Mouse (Mus musculus): ENCODE measurements around the gene Col4a4. TPM values are rescaled to one million over a fixed set of nuclear protein-coding genes. Genes with fewer than 3 reads are reported as not detected.

The Col4a4 gene
- polyA plus RNA-seq, 1 experiment from 2014 or later, result 0.05 TPM

DNA sequence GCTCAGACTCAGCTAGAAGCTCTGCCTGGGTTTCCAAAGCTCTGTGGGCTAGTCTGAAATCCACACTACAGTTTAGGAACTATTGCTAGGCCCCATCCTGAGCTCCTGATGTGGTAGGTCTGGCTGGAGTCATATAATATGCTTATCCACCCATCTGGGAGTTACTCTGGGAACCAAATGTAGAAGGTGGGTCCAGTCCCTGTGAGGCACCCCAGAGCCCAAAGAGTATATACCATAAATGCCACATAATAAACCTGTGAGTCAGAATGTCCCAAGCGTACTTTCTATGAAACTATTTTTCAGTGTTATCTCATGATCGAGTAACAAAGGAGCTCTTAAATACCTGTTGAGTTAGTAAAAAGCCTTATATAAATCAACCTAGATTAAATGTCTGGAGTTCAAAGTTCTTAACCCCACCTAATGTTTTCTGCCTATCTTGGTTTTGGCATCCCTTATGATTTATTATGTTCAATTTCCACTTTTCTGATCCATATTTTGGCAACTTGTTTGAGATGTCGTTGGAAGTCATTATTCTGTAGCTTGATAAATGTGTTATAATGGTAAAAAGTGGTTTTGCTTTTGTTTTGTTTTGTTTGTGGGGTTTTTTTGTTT is 172.1 kb downstream of the Col4a4 start:
- Histone ChIP-seq H3K4me3 (ENCODE audit: low read length) (no peak overlapping the region), H3K9ac (ENCODE audit: low read depth, low read length) (no peak overlapping the region), H3K4me2 (ENCODE audit: low read depth, low read length) (no peak overlapping the region), H3K4me1 (ENCODE audit: control insufficient read depth, insufficient read depth, low read length) (no peaks in the 10 kb centered on the region), H3K9me3 (ENCODE audit: control insufficient read depth, low read length) (no peaks in the 10 kb centered on the region), H3K27ac (ENCODE audit: low read length) (no peak overlapping the region), H3K36me3 (ENCODE audit: control insufficient read depth, insufficient read depth, low read length) (no peaks in the 10 kb centered on the region), H3K27me3 (replicated peaks; ENCODE audit: control insufficient read depth, insufficient read depth, low read length) (no peaks in the 10 kb centered on the region)
- ATAC-seq, result peak; percentile 88
- 67% methylated on average over 3 of the region's 3 CpGs for WGBS

DNA sequence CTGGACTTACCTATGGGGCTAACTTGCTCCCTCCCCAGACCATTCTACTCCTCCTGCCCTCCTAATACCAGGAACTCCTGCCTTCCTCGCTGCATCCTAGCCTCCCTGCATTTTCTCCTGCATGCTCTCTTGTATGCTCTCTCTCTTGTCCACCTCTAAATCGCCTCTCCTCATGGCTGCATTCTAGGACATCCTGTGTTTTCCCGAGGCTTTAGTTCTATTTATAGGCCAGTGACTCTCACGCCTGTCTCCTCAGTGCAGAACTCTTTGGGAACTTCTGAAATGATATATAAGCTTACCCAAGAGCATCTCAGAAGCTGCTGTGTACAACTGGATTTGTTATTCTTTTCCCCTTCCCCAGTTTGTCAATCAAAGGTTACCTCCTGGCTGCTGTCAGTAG is 174.6 kb downstream of the Col4a4 start:
- no peak overlapping the region for H3K27ac ChIP-seq (ENCODE audit: low read length)
- WGBS, result 46% methylated on average over 4 of the region's 4 CpGs

DNA sequence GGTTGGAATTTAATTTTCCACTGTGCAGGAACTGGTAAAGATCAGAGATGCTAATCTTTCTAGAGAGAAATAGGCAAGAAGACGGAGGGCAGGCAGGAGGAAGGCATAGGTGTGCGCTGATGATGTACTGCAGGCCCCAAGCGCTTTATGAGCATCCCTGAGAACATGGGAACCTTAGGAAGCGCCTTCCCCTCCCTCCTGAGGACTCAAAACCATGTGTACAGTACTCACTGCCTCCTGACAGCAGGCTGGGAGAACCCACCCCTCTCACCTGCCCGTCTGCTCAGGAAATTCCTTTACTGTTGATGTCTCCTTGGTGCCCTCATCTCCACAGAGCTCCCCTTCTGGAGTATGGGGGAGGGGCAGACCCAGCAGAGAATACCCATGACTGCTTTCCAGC is 175.1 kb downstream of the Col4a4 start:
- Histone ChIP-seq H3K27ac (ENCODE audit: low read length) (no peak overlapping the region), H3K27me3 (replicated peaks; ENCODE audit: control insufficient read depth, insufficient read depth, low read length) (no peaks in the 10 kb centered on the region), H3K36me3 (ENCODE audit: control insufficient read depth, insufficient read depth, low read length) (no peaks in the 10 kb centered on the region), H3K4me1 (ENCODE audit: control insufficient read depth, insufficient read depth, low read length) (no peaks in the 10 kb centered on the region), H3K4me3 (ENCODE audit: low read length) (no peak overlapping the region), H3K9me3 (ENCODE audit: control insufficient read depth, low read length) (no peaks in the 10 kb centered on the region), H3K9ac (ENCODE audit: low read depth, low read length) (no peak overlapping the region), H3K4me2 (ENCODE audit: low read depth, low read length) (no peak overlapping the region)
- no peak for ATAC-seq
- 72% methylated on average over 5 of the region's 5 CpGs for WGBS

More for the DNA sequence above, 174.6 kb downstream of the Col4a4 start:
- Histone ChIP-seq H3K4me2 (ENCODE audit: low read depth, low read length) (no peak overlapping the region), H3K27me3 (replicated peaks; ENCODE audit: control insufficient read depth, insufficient read depth, low read length) (no peaks in the 10 kb centered on the region), H3K9ac (ENCODE audit: low read depth, low read length) (no peak overlapping the region), H3K9me3 (ENCODE audit: control insufficient read depth, low read length) (no peaks in the 10 kb centered on the region), H3K4me1 (ENCODE audit: control insufficient read depth, insufficient read depth, low read length) (no peaks in the 10 kb centered on the region), H3K4me3 (ENCODE audit: low read length) (no peak overlapping the region), H3K36me3 (ENCODE audit: control insufficient read depth, insufficient read depth, low read length) (no peaks in the 10 kb centered on the region)
- ATAC-seq, result no peak

DNA sequence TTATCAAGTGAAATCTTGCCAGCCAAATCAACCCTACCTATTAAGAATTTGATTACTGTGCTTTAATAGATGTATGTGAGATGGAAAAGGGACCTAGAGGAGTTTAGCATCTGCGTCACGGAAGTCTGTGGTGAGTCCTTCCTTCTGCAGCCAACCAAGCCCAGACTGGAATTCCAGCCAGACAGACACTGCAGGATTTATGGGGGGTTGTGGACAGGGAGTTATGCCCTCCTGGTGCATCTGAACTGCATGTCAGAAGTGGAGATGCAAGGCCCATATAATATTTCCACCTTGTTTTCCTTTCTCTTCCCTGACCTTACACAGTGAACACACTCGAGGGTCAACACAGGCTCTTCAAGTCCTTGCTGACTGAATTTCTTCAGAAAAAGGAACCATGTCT is 176.1 kb downstream of the Col4a4 start:
- Histone ChIP-seq H3K36me3 (ENCODE audit: control insufficient read depth, insufficient read depth, low read length) (no peaks in the 10 kb centered on the region), H3K27ac (ENCODE audit: low read length) (no peak overlapping the region), H3K9ac (ENCODE audit: low read depth, low read length) (no peak overlapping the region), H3K4me1 (ENCODE audit: control insufficient read depth, insufficient read depth, low read length) (no peaks in the 10 kb centered on the region), H3K4me3 (ENCODE audit: low read length) (no peak overlapping the region), H3K4me2 (ENCODE audit: low read depth, low read length) (no peak overlapping the region), H3K9me3 (ENCODE audit: control insufficient read depth, low read length) (no peaks in the 10 kb centered on the region), H3K27me3 (replicated peaks; ENCODE audit: control insufficient read depth, insufficient read depth, low read length) (no peaks in the 10 kb centered on the region)
- 73% methylated on average over 3 of the region's 3 CpGs for WGBS
- no peak for ATAC-seq

DNA sequence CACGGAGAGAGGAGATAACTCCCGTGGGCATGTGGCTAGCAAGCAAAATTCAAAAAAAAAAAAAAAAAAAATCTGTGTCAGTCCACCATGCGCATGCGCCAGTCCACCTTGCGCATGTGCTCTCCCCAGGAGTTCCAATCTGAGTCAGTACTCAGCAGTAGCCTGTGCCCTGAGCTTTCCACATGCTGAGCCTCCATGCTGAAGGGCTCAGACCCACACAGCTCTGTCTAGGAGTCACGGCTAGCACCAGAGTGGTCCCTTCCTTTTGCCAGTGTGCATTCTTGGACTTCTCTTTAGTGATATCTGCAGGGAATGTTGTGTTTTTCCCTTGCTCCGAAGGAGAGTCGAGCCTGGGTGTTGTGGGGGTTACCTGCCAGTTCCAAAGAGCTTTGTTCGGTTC is 177.4 kb downstream of the Col4a4 start:
- 92% methylated on average over 9 of the region's 9 CpGs for WGBS
- ATAC-seq, result no peak
- Histone ChIP-seq H3K4me1 (ENCODE audit: control insufficient read depth, insufficient read depth, low read length) (no peaks in the 10 kb centered on the region), H3K27ac (ENCODE audit: low read length) (no peak overlapping the region), H3K9me3 (ENCODE audit: control insufficient read depth, low read length) (no peaks in the 10 kb centered on the region), H3K4me3 (ENCODE audit: low read length) (no peak overlapping the region), H3K4me2 (ENCODE audit: low read depth, low read length) (no peak overlapping the region), H3K9ac (ENCODE audit: low read depth, low read length) (no peak overlapping the region), H3K27me3 (replicated peaks; ENCODE audit: control insufficient read depth, insufficient read depth, low read length) (no peaks in the 10 kb centered on the region), H3K36me3 (ENCODE audit: control insufficient read depth, insufficient read depth, low read length) (no peaks in the 10 kb centered on the region)

- H3K4me3 ChIP-seq (ENCODE audit: low read length), result no peak overlapping the region
- H3K27me3 ChIP-seq (replicated peaks; ENCODE audit: control insufficient read depth, insufficient read depth, low read length), result no peaks in the 10 kb centered on the region
- no peaks in the 10 kb centered on the region for H3K9me3 ChIP-seq (ENCODE audit: control insufficient read depth, low read length)
- no peak for ATAC-seq
- no peaks in the 10 kb centered on the region for H3K36me3 ChIP-seq (ENCODE audit: control insufficient read depth, insufficient read depth, low read length)
- WGBS, result 89% methylated on average over 3 of the region's 3 CpGs
- no peaks in the 10 kb centered on the region for H3K4me1 ChIP-seq (ENCODE audit: control insufficient read depth, insufficient read depth, low read length)
- no peak overlapping the region for H3K4me2 ChIP-seq (ENCODE audit: low read depth, low read length)
- no peak overlapping the region for H3K9ac ChIP-seq (ENCODE audit: low read depth, low read length)
- no peak overlapping the region for H3K27ac ChIP-seq (ENCODE audit: low read length)
Observed at GRCm38 (mm10) chr1:82407786-82408185, 178.9 kb downstream of the Col4a4 start.

Other genes starting within 250 kb of the Col4a4 start
- gene Col4a3, start 72 bp upstream of the Col4a4 start, polyA plus RNA-seq (2015; fragmentation: Nextera tagmentation; extraction: Ambion mirVana), result 0.16 and 0.21 TPM in 2 replicates
- 166 and 173 TPM in 2 replicates for gene Mff, start 138.0 kb upstream of the Col4a4 start, polyA plus RNA-seq (2015; fragmentation: Nextera tagmentation; extraction: Ambion mirVana)
- gene Tm4sf20, start 181.6 kb upstream of the Col4a4 start, polyA plus RNA-seq (2015; fragmentation: Nextera tagmentation; extraction: Ambion mirVana), result 201 and 234 TPM in 2 replicates
- gene Gm47791, start 184.4 kb upstream of the Col4a4 start, polyA plus RNA-seq (2015; fragmentation: Nextera tagmentation; extraction: Ambion mirVana), result not detected in 2 replicates

Measured in intestine, embryonic 16.5 days (tissue).